Mouse (Mus musculus) ES-Bruce4 (cell line): Measurements from ENCODE around the gene Lclat1. TPM values are rescaled to one million over a fixed set of nuclear protein-coding genes. Genes with fewer than 3 reads are reported as not detected.

Experiments used
- H3K27ac ChIP-seq: 2 replicates; pipeline ENCODE4 v1.5.1; 2012; ENCODE audit warnings: low read length, inconsistent platforms; ENCODE audit not compliant: insufficient read depth
- H3K27me3 ChIP-seq: 2 replicates; pipeline ENCODE4 v1.6.1; 2012; ENCODE audit warnings: mild to moderate bottlenecking, low read length, inconsistent platforms; ENCODE audit not compliant: control insufficient read depth, poor library complexity, insufficient read depth, severe bottlenecking
- H3K36me3 ChIP-seq: 2 replicates; pipeline ENCODE4 v1.6.1; 2012; ENCODE audit warnings: inconsistent platforms, mild to moderate bottlenecking, low read length, moderate library complexity; ENCODE audit not compliant: control insufficient read depth, poor library complexity, insufficient read depth, severe bottlenecking
- H3K4me1 ChIP-seq: one replicate; pipeline ENCODE4 v1.8.1; 2011; ENCODE audit warnings: low read length; ENCODE audit not compliant: control insufficient read depth, insufficient read depth
- H3K4me3 ChIP-seq: 2 replicates; pipeline ENCODE4 v1.5.1; 2011; ENCODE audit warnings: low read depth, mild to moderate bottlenecking, low read length
- H3K9ac ChIP-seq: 2 replicates; pipeline ENCODE4 v1.6.1; 2012; ENCODE audit warnings: low read depth, mild to moderate bottlenecking, inconsistent platforms; ENCODE audit not compliant: poor library complexity, severe bottlenecking
- H3K9me3 ChIP-seq: replicated peaks from 2 replicates; pipeline ENCODE4 v1.6.1; 2012; ENCODE audit warnings: mild to moderate bottlenecking, low read length, inconsistent platforms; ENCODE audit not compliant: control insufficient read depth, poor library complexity, insufficient read depth, severe bottlenecking
- CTCF ChIP-seq: IDR thresholded peaks from one replicate; pipeline ENCODE4 v1.8.1; 2011; ENCODE audit warnings: low read depth, low read length
- EP300 ChIP-seq: IDR thresholded peaks from 2 replicates; pipeline ENCODE4 v1.6.1; 2011; ENCODE audit warnings: low read depth, low read length; ENCODE audit not compliant: insufficient read depth
- POLR2A ChIP-seq: IDR thresholded peaks from one replicate; pipeline ENCODE4 v1.8.1; 2011; ENCODE audit warnings: low read length; ENCODE audit not compliant: insufficient read depth
- polyA plus RNA-seq: library from polyadenylated mRNA; stranded (reverse); fragments of >200 nt; gene quantifications from 2 replicates; pipeline ENCODE4 v1.2.4, GENCODE M21; 2011; ENCODE audit warnings: low read depth; ENCODE audit not compliant: missing spikeins, insufficient read depth, insufficient read length

Lclat1 gene
- polyA plus RNA-seq, 1 experiment = 12.1 TPM

DNA sequence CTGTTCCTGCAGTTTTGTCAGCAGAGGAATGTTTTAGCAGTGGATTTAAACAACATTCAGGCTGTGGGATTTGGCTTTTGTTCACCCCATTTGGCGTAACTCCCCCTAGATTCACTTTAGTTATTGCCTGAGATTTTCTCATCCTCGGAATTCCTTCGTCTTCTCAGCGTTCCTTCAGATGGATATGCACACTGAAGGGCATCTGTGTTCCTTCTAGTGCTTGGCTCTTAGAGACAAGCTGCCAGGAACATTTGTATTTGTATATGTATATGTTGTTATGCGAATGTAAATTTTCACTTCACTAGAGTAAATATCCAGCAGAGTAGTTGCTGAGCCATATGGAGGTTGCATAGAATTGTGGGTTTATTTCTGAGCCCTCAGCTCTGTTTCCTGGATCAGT, 12.8 kb downstream of the Lclat1 start:
- Histone ChIP-seq H3K27me3 (no peaks in the 10 kb centered on the region), H3K27ac (no peak overlapping the region), H3K9ac (no peak overlapping the region), H3K4me3 (no peak overlapping the region), H3K9me3 (no peaks in the 10 kb centered on the region), H3K4me1 (no peaks in the 10 kb centered on the region), H3K36me3 (no peaks in the 10 kb centered on the region)
- TF ChIP-seq CTCF = no peak

DNA sequence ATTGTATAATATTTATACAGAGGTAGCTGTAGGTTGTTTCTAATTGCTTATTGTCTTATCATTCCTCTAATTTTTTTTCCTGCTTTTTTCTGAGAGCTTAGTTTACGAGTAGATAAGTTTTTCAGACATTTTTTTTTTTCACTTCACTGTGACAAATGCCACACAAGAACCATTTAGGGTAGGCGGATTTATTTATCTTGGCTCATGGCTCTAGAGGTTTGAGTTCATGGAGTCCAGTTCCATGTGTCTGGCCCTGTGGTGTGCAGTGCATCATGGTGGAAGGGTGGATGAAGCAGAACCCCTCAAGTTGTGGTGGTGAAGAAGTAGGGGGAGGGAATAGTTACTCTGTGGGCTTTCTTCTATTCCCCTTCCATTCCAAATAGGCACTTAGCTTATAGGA, 13.9 kb downstream of the Lclat1 start:
- H3K36me3 ChIP-seq = no peaks in the 10 kb centered on the region
- H3K4me1 ChIP-seq = no peaks in the 10 kb centered on the region
- no peak for TF ChIP-seq CTCF
- no peaks in the 10 kb centered on the region for H3K27me3 ChIP-seq
- no peak overlapping the region for H3K9ac ChIP-seq
- no peak overlapping the region for H3K27ac ChIP-seq
- H3K9me3 ChIP-seq = peaks cover 7% of the 10 kb centered on the region; the same call in 1 of the 2 replicates
- H3K4me3 ChIP-seq = no peak overlapping the region

DNA sequence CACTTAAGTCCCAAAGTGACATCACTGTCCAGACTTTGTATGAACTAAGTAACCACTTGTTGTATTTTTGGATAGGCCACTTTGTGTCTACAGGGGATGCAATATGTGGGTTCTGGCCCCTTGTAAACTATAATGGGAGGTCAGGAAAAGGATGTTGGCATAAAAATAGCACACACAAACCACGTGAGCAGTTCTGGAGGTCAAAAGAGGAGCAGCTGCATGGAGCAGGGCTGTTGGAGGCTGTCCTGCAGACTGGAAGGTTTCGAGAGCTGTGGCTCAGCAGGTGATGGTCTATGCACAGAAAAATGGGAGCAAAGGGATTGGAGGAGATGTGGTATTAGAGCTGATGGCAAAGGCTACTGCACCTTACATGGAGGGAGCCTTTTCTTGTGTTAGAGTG, 18.6 kb downstream of the Lclat1 start:
- Histone ChIP-seq H3K27ac (no peak overlapping the region), H3K9me3 (peaks cover 11% of the 10 kb centered on the region; the same call in 1 of the 2 replicates), H3K4me1 (no peaks in the 10 kb centered on the region), H3K9ac (no peak overlapping the region), H3K36me3 (no peaks in the 10 kb centered on the region), H3K27me3 (no peaks in the 10 kb centered on the region), H3K4me3 (no peak overlapping the region)
- no peak for TF ChIP-seq CTCF
- no peak for TF ChIP-seq POLR2A
- no peak for TF ChIP-seq EP300

DNA sequence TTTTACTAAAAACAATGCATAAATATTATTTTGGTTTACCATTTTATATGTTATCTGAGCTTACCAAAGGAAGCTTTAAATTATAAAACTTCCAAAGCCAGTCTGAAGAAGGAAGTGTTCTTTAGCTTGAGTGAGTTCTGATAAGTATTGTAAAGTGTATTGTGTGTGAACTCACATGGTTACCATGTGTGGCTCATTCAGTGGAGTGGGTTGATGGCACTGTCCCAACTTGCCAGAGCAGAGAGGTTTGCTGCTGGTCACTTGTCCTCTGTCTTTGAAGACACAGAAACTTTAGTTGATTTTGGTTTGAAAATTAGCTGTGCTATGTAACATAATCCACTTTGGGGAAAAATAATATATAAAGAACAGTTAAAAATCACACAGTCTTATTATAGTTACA, 19.1 kb downstream of the Lclat1 start:
- TF ChIP-seq POLR2A = no peak
- no peak for TF ChIP-seq CTCF
- TF ChIP-seq EP300 = no peak
- Histone ChIP-seq H3K9ac (no peak overlapping the region), H3K27me3 (no peaks in the 10 kb centered on the region), H3K27ac (no peak overlapping the region), H3K4me3 (no peak overlapping the region), H3K36me3 (no peaks in the 10 kb centered on the region), H3K4me1 (no peaks in the 10 kb centered on the region), H3K9me3 (peaks cover 11% of the 10 kb centered on the region; the same call in 1 of the 2 replicates)

DNA sequence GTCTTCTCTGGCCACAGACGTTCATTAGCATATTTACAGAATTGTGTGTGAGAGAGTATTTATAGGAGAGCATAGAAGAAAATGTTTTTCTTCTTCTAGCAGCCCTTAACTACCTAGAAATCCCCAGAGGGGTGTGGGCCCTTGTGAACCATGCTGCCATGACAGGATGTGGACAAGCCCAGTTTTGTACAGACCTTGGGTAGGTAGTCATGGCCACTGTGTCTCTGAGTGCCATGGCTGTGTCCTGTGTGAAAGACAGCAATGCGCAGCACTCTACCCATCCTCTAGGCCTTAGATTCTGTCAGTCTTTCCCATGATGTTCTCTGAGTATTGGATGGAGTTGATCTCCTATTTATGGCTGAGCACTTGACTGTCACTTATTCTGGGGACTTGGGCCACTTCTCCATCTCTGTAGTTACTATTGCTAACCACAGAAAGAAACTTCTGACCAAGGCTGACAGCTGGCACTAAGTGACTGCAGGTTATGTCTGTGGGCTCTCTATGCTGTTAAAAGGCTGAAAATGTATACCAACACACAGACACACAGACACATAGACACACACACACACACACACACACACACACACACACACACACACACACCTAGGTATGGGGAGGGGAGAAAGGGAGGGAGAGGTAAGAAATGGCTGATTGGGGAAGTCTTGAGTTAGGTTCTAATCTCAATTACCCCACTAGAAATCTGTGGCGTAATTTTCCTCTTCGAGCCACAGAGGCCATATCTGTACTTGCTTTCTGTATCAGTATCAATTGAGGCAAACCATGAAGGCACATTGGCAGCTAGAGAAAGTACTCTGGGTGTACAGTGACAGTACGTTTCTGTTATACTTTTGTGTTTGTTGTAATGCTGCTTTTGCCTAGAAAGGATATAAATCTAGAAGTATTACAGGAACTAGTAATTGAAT, 29.0 kb downstream of the Lclat1 start:
- TF ChIP-seq EP300 (no peak), POLR2A (no peak), CTCF (no peak)
- Histone ChIP-seq H3K4me1 (no peaks in the 10 kb centered on the region), H3K9ac (no peak overlapping the region), H3K27me3 (no peaks in the 10 kb centered on the region), H3K4me3 (no peak overlapping the region), H3K27ac (no peak overlapping the region), H3K9me3 (no peaks in the 10 kb centered on the region), H3K36me3 (no peaks in the 10 kb centered on the region)

DNA sequence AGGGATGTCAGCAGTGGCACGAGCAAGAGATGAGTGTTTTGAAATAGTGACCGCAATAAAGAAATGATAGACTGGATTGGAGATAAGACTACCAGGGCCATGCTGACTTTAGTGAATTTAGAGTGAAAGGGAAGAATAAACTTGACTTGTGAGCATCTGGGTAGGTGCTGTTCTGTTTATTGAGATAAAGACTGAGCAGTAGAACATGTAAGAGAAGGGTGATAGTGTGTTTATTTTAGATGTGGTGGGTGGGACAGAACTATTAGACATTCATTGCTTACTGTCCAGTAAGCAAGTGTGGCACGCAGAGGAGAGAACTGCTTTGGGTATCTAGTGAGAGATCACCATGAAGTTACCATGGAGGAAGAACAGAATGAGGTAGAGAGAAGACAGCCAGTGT, 30.4 kb downstream of the Lclat1 start:
- H3K4me3 ChIP-seq = no peak overlapping the region
- no peaks in the 10 kb centered on the region for H3K27me3 ChIP-seq
- H3K9me3 ChIP-seq = no peaks in the 10 kb centered on the region
- no peak overlapping the region for H3K9ac ChIP-seq
- no peak overlapping the region for H3K27ac ChIP-seq
- no peaks in the 10 kb centered on the region for H3K4me1 ChIP-seq
- TF ChIP-seq POLR2A (no peak), EP300 (no peak), CTCF (no peak)
- no peaks in the 10 kb centered on the region for H3K36me3 ChIP-seq
